Mouse (Mus musculus) spleen, adult 2 months (tissue): ENCODE results near the gene H2-M3.
"Not testable (repeated sequence)": the region's sequence is repeated elsewhere in the genome, so short reads cannot be mapped to it uniquely, and the experiment has no call there.

ENCODE experiments used
- CTCF ChIP-seq: fragments of 200-500 bp; IDR thresholded peaks from 2 replicates; pipeline ENCODE4 v1.5.1; 2011; ENCODE audit warnings: mild to moderate bottlenecking, inconsistent platforms; ENCODE audit not compliant: insufficient read depth, insufficient read length, insufficient replicate concordance; ENCODE audit errors: extremely low read depth
- POLR2A ChIP-seq: fragments of 200-500 bp; IDR thresholded peaks from 2 replicates; pipeline ENCODE4 v1.6.1; 2011; ENCODE audit warnings: low read depth, low read length, inconsistent platforms

GRCm38 (mm10) chr17:37237230-37237629 is 32.8 kb upstream of the H2-M3 start, which contains the start of gene Olfr97:
- TF ChIP-seq CTCF, POLR2A: not testable (repeated sequence)
